Mouse (Mus musculus) C2C12 (cell line): Measurements from ENCODE around the gene Slc17a7.
"Not testable (repeated sequence)": the region's sequence is repeated elsewhere in the genome, so short reads cannot be mapped to it uniquely, and the experiment has no call there.

Experiments
- CEBPB ChIP-seq: IDR thresholded peaks from one replicate; pipeline ENCODE4 v1.6.1; 2011; ENCODE audit warnings: low read depth, mild to moderate bottlenecking, control low read depth, moderate library complexity
- CTCF ChIP-seq: IDR thresholded peaks from one replicate; pipeline ENCODE4 v1.5.1; 2011; ENCODE audit not compliant: control insufficient read depth, insufficient read depth, insufficient read length
- FOSL1 ChIP-seq: IDR thresholded peaks from one replicate; pipeline ENCODE4 v1.8.0; 2011; ENCODE audit warnings: mild to moderate bottlenecking, low read length; ENCODE audit not compliant: poor library complexity, insufficient read depth, severe bottlenecking
- MAX ChIP-seq: IDR thresholded peaks from one replicate; pipeline ENCODE4 v1.6.1; 2011; ENCODE audit warnings: mild to moderate bottlenecking, control low read depth
- MYOD1 ChIP-seq: IDR thresholded peaks from one replicate; pipeline ENCODE4 v1.6.1; 2011; ENCODE audit warnings: low read depth; ENCODE audit not compliant: control insufficient read depth, insufficient read length
- MYOG ChIP-seq: IDR thresholded peaks from one replicate; pipeline ENCODE4 v1.6.1; 2011; ENCODE audit not compliant: control insufficient read depth, insufficient read length; ENCODE audit errors: extremely low read depth
- USF1 ChIP-seq: IDR thresholded peaks from one replicate; pipeline ENCODE4 v1.6.1; 2011; ENCODE audit warnings: low read depth, mild to moderate bottlenecking, control low read depth, moderate library complexity

- not testable (repeated sequence) for TF ChIP-seq USF1, MYOD1, CTCF, MAX, CEBPB, MYOG, FOSL1
Measured at GRCm38 (mm10) chr7:45125649-45126048, 38.1 kb upstream of the Slc17a7 start.
